Comparison of ENCODE assay signal across 18 mouse cellular contexts in the genomic region with DNA sequence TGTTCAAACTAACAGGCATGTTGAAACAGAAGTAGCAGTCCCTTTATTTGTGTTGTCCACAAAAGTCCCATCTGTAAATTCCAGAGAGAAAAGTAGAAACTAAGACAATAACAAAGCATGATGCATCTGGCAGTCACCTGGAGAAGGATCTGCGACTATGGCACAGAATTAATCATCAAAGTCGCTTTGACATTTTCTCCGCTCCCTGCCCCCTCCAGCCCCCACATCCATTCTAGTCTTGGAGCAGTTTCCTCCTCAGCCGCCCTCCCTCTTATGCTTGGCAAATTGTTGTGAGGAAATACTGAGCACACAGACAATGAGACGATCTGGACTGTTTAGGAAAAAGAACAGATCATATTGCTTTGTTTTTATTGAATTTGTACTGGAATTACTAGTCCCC. TPM values are rescaled to one million over a fixed set of nuclear protein-coding genes. Genes with fewer than 3 reads are reported as not detected.
"Had no signal": no experiment of that assay in that cellular context is flagged by ENCODE, and none has a peak within 500 bp of the region (broad histone marks: within the 10 kb centered on the region; RNA-seq: fewer than 3 reads in every experiment).

No protein-coding gene starts in this region.

- H3K27me3 ChIP-seq: limb, embryonic 13.5 days; liver, embryonic 13.5 days; midbrain, embryonic 12.5 days had no signal

- H3K4me2 ChIP-seq: limb, embryonic 13.5 days; liver, embryonic 13.5 days; midbrain, embryonic 12.5 days had no signal

- H3K4me3 ChIP-seq: limb, embryonic 13.5 days; liver, embryonic 13.5 days; midbrain, embryonic 12.5 days; myocyte had no signal

- H3K4me1 ChIP-seq: liver, embryonic 13.5 days; midbrain, embryonic 12.5 days had no signal

- H3K9me3 ChIP-seq: limb, embryonic 13.5 days; liver, embryonic 13.5 days; midbrain, embryonic 12.5 days had no signal

- H3K27ac ChIP-seq: limb, embryonic 13.5 days; liver, embryonic 13.5 days; macrophage; midbrain, embryonic 12.5 days had no signal

- ATAC-seq: intestine, embryonic 16.5 days; midbrain, embryonic 16.5 days had no signal

- H3K36me3 ChIP-seq: limb, embryonic 13.5 days; liver, embryonic 13.5 days had no signal

- DNase-seq: kidney, adult 18-20 months; kidney, adult 9 months; kidney, postnatal 14 days; kidney, postnatal 4 days; left cerebral cortex, postnatal 4 days; liver, embryonic 13.5 days; lung, adult 2 months; thymus, adult 2 months; thymus, postnatal 14 days; thymus, postnatal 4 days had no signal

- H3K9ac ChIP-seq: limb, embryonic 13.5 days; liver, embryonic 13.5 days; midbrain, embryonic 12.5 days had no signal

RNA-seq across cellular contexts. Expression of a gene that starts 29.0 kb away (rescaled TPM):
- total RNA-seq: megakaryocyte, adult 5-6 weeks; monocyte, adult 5-6 weeks had no signal
- polyA plus RNA-seq: macrophage had no signal
